Mouse (Mus musculus) cortical plate, adult 2 months (tissue): Measurements from ENCODE around the gene Tmem104.

Experiments used
- CTCF ChIP-seq: fragments of 200-500 bp; IDR thresholded peaks from 2 replicates; pipeline ENCODE4 v1.5.1; 2011; ENCODE audit warnings: mild to moderate bottlenecking, control low read depth, low read length; ENCODE audit not compliant: insufficient read depth; ENCODE audit errors: extremely low read depth
- POLR2A ChIP-seq: fragments of 200-500 bp; IDR thresholded peaks from 2 replicates; pipeline ENCODE4 v1.6.1; 2011; ENCODE audit warnings: mild to moderate bottlenecking, low read length, control low read depth; ENCODE audit not compliant: insufficient read depth; ENCODE audit errors: extremely low read depth

- TF ChIP-seq CTCF (no peak), POLR2A (no peak)
Observed at GRCm38 (mm10) chr11:115287386-115287785, 100.1 kb downstream of the Tmem104 start.
